Mouse (Mus musculus) cortical plate, adult 2 months (tissue): ENCODE measurements around the gene Asic5.

ENCODE experiments used
- CTCF ChIP-seq: fragments of 200-500 bp; IDR thresholded peaks from 2 replicates; pipeline ENCODE4 v1.5.1; 2011; ENCODE audit warnings: mild to moderate bottlenecking, control low read depth, low read length; ENCODE audit not compliant: insufficient read depth; ENCODE audit errors: extremely low read depth
- POLR2A ChIP-seq: fragments of 200-500 bp; IDR thresholded peaks from 2 replicates; pipeline ENCODE4 v1.6.1; 2011; ENCODE audit warnings: mild to moderate bottlenecking, low read length, control low read depth; ENCODE audit not compliant: insufficient read depth; ENCODE audit errors: extremely low read depth

DNA sequence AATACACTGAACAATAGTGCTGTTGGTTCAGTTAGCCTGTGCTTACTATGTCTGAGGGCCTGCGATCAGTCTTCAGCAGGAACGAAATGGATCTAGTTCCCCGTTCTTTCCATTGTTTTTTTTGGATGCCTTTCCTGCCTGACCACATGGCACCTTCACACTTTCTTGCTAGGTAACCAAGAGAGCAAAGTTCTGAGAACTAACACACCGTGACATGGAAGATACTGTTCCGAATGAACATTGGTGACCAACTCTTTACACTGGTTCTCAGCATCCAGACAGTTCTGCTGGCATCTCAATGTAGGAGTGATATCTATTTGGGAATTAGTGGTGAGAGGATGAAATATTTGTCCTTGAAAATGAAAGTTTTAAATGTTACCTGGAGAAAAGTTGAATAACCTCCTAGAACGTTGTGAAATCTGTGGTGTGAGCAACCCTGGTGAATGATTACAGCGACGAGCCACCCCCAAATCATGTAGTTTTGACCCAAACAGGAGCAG, 40.4 kb downstream of the Asic5 start:
- no peak for TF ChIP-seq CTCF
- no peak for TF ChIP-seq POLR2A
